Mouse (Mus musculus) C2C12 (cell line): ENCODE results near the gene Tmcc3.

ENCODE experiments used
- CEBPB ChIP-seq: IDR thresholded peaks from one replicate; pipeline ENCODE4 v1.6.1; 2011; ENCODE audit warnings: low read depth, mild to moderate bottlenecking, control low read depth, moderate library complexity
- CTCF ChIP-seq: IDR thresholded peaks from one replicate; pipeline ENCODE4 v1.5.1; 2011; ENCODE audit not compliant: control insufficient read depth, insufficient read depth, insufficient read length
- MAX ChIP-seq: IDR thresholded peaks from one replicate; pipeline ENCODE4 v1.6.1; 2011; ENCODE audit warnings: mild to moderate bottlenecking, control low read depth
- MYOG ChIP-seq: IDR thresholded peaks from one replicate; pipeline ENCODE4 v1.6.1; 2011; ENCODE audit not compliant: control insufficient read depth, insufficient read length; ENCODE audit errors: extremely low read depth
- USF1 ChIP-seq: IDR thresholded peaks from one replicate; pipeline ENCODE4 v1.6.1; 2011; ENCODE audit warnings: low read depth, mild to moderate bottlenecking, control low read depth, moderate library complexity

GRCm38 (mm10) chr10:94305526-94305925, 6.2 kb upstream of the Tmcc3 start:
- no peak for TF ChIP-seq MYOG
- no peak for TF ChIP-seq CTCF
- TF ChIP-seq MAX: peak; percentile 26
- no peak for TF ChIP-seq USF1
- no peak for TF ChIP-seq CEBPB
